ENCODE assay signal across 12 mouse cellular contexts in the genomic region with DNA sequence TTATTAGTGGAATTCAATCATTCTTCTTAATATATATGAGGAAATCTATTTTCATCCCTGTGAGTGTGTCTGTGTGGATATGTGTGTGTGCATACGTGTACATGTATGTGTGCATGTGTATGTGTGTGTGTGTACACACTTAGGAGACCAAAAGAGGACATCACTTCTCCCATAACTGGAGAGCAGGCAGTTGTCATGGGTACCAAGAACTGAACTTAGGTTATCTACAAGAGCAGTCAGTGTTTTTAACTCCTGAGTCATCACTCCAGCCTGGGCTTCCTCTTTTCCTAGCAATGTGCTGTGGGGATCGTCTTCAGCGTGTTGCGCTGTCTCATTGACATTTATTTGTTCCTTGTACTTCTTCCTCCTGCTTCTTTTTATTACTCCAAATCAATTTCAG. TPM values are rescaled to one million over a fixed set of nuclear protein-coding genes. Genes with fewer than 3 reads are reported as not detected.
DNase-seq lines count a peak whose midpoint lies in the region; ATAC-seq lines count a peak whose summit lies in the region.
"Had no signal": no experiment of that assay in that cellular context is flagged by ENCODE, and none has a peak within 500 bp of the region (broad histone marks: within the 10 kb centered on the region; RNA-seq: fewer than 3 reads in every experiment).

No protein-coding gene starts in this region.

- 18% methylated on average over 4 of the region's 4 CpGs for WGBS in liver, embryonic 15.5 days (ENCODE audit: insufficient replicate concordance)
- 81% methylated on average over 4 of the region's 4 CpGs for WGBS in stomach, embryonic 16.5 days
- WGBS in hindbrain, embryonic 16.5 days = 91% methylated on average over 4 of the region's 4 CpGs

- peak overlapping the region; percentile 36 for H3K4me3 ChIP-seq in liver, embryonic 15.5 days (replicated peaks)
- no peak overlapping the region for H3K4me3 ChIP-seq in stomach, embryonic 16.5 days (replicated peaks; ENCODE audit: low read length)
- no peak overlapping the region for H3K4me3 ChIP-seq in hindbrain, embryonic 16.5 days (ENCODE audit: low read length)
- H3K4me3 ChIP-seq: midbrain, embryonic 15.5 days had no signal

- peaks cover 82% of the 10 kb centered on the region for H3K4me1 ChIP-seq in liver, embryonic 15.5 days (replicated peaks)
- H3K4me1 ChIP-seq in stomach, embryonic 16.5 days (ENCODE audit: control insufficient read depth, insufficient read depth, low read length) = peaks cover 11% of the 10 kb centered on the region
- H3K4me1 ChIP-seq in hindbrain, embryonic 16.5 days (ENCODE audit: control insufficient read depth, insufficient read depth, low read depth, low read length) = no peaks in the 10 kb centered on the region; the same call in 1 of the 2 replicates
- H3K4me1 ChIP-seq: midbrain, embryonic 15.5 days had no signal

- H3K36me3 ChIP-seq in liver, embryonic 15.5 days (replicated peaks) = no peaks in the 10 kb centered on the region
- no peaks in the 10 kb centered on the region for H3K36me3 ChIP-seq in stomach, embryonic 16.5 days (ENCODE audit: control insufficient read depth, insufficient read depth, low read length)
- no peaks in the 10 kb centered on the region for H3K36me3 ChIP-seq in hindbrain, embryonic 16.5 days (ENCODE audit: control insufficient read depth, insufficient read depth, low read length)
- H3K36me3 ChIP-seq: midbrain, embryonic 15.5 days had no signal

- peak; percentile 88 for ATAC-seq in erythroid progenitor cell, adult 5-6 weeks (replicated peaks; ENCODE audit: low FRiP score, poor library complexity, severe bottlenecking)
- ATAC-seq in liver, embryonic 15.5 days (ENCODE audit: insufficient read depth) = peak; percentile 86
- 0 out of 2 replicates have a peak, but pooled peaks have one; percentile 30 for ATAC-seq in stomach, embryonic 16.5 days (ENCODE audit: insufficient read depth, low FRiP score)
- no peak for ATAC-seq in hindbrain, embryonic 16.5 days
- ATAC-seq: midbrain, embryonic 15.5 days had no signal

- no peaks in the 10 kb centered on the region for H3K27me3 ChIP-seq in liver, embryonic 15.5 days
- no peaks in the 10 kb centered on the region for H3K27me3 ChIP-seq in stomach, embryonic 16.5 days (ENCODE audit: control insufficient read depth, insufficient read depth, low read length)
- H3K27me3 ChIP-seq in hindbrain, embryonic 16.5 days (replicated peaks; ENCODE audit: control insufficient read depth, insufficient read depth, low read length) = no peaks in the 10 kb centered on the region
- H3K27me3 ChIP-seq: midbrain, embryonic 15.5 days had no signal

- peak overlapping the region; percentile 96 for H3K27ac ChIP-seq in liver, embryonic 15.5 days (replicated peaks)
- H3K27ac ChIP-seq in stomach, embryonic 16.5 days (ENCODE audit: low read length) = no peak overlapping the region
- no peak overlapping the region for H3K27ac ChIP-seq in hindbrain, embryonic 16.5 days (ENCODE audit: low read depth, low read length)
- H3K27ac ChIP-seq: midbrain, embryonic 15.5 days had no signal

- DNase-seq in spleen, adult 12 weeks (ENCODE audit: low spot score) = peak; percentile 42
- no peak for DNase-seq in spleen, adult 18-20 months
- no peak for DNase-seq in layer of hippocampus, postnatal 25 days (ENCODE audit: extremely low spot score in 1 of 2, low spot score in 1 of 2)
- no peak for DNase-seq in adrenal gland, postnatal 14 days
- DNase-seq: cerebellum, postnatal 25 days; kidney, postnatal 25 days; lung, adult 2 months had no signal

- H3K9me3 ChIP-seq in liver, embryonic 15.5 days (replicated peaks) = no peaks in the 10 kb centered on the region
- no peaks in the 10 kb centered on the region for H3K9me3 ChIP-seq in stomach, embryonic 16.5 days (replicated peaks; ENCODE audit: control insufficient read depth, low read length)
- no peaks in the 10 kb centered on the region for H3K9me3 ChIP-seq in hindbrain, embryonic 16.5 days (ENCODE audit: control insufficient read depth, low read length)
- H3K9me3 ChIP-seq: midbrain, embryonic 15.5 days had no signal

- peak overlapping the region; percentile 38 for H3K9ac ChIP-seq in liver, embryonic 15.5 days
- H3K9ac ChIP-seq in stomach, embryonic 16.5 days (ENCODE audit: low read length) = no peak overlapping the region
- H3K9ac ChIP-seq in hindbrain, embryonic 16.5 days (ENCODE audit: low read depth, low read length) = no peak overlapping the region
- H3K9ac ChIP-seq: midbrain, embryonic 15.5 days had no signal

- H3K4me2 ChIP-seq in liver, embryonic 15.5 days = peak overlapping the region; percentile 70
- no peak overlapping the region for H3K4me2 ChIP-seq in stomach, embryonic 16.5 days (ENCODE audit: low read depth, low read length)
- no peak overlapping the region for H3K4me2 ChIP-seq in hindbrain, embryonic 16.5 days (ENCODE audit: low read length)
- H3K4me2 ChIP-seq: midbrain, embryonic 15.5 days had no signal

RNA-seq across cellular contexts. Expression of gene Hipk2, which starts 24.1 kb away (rescaled TPM):
- 274 and 280 TPM in 2 replicates for total RNA-seq in erythroid progenitor cell, adult 5-6 weeks (2015; ENCODE audit: low replicate concordance)
- total RNA-seq in erythroid progenitor cell, adult 5-6 weeks (2017; ENCODE audit: low replicate concordance) = 160 and 174 TPM in 2 replicates
- 18.0 and 23.4 TPM in 2 replicates for polyA plus RNA-seq in liver, embryonic 15.5 days (2015; fragmentation: Nextera tagmentation; extraction: Ambion mirVana)
- polyA plus RNA-seq in stomach, embryonic 16.5 days (2015; fragmentation: Nextera tagmentation; extraction: Ambion mirVana) = 21.5 and 21.6 TPM in 2 replicates
- 10 to 100 TPM; 50.2 to 66.2 TPM for total RNA-seq in layer of hippocampus, postnatal 25 days (2021)
- polyA plus RNA-seq in hindbrain, embryonic 16.5 days (2015; fragmentation: Nextera tagmentation; extraction: Ambion mirVana) = 30.3 and 33.5 TPM in 2 replicates
- total RNA-seq in adrenal gland, postnatal 14 days (2021) = 92.5 and 104 TPM in 2 replicates

RNA-seq across cellular contexts. Expression of gene Tbxas1, which starts 24.9 kb away (rescaled TPM):
- 18.7 and 18.9 TPM in 2 replicates for total RNA-seq in erythroid progenitor cell, adult 5-6 weeks (2015; ENCODE audit: low replicate concordance)
- 18.6 and 48.0 TPM in 2 replicates for total RNA-seq in erythroid progenitor cell, adult 5-6 weeks (2017; ENCODE audit: low replicate concordance)
- 9.0 and 10.4 TPM in 2 replicates for polyA plus RNA-seq in liver, embryonic 15.5 days (2015; fragmentation: Nextera tagmentation; extraction: Ambion mirVana)
- 4.4 TPM in 2 replicates for polyA plus RNA-seq in stomach, embryonic 16.5 days (2015; fragmentation: Nextera tagmentation; extraction: Ambion mirVana)
- 1 to 10 TPM; 2.9 to 3.4 TPM for total RNA-seq in layer of hippocampus, postnatal 25 days (2021)
- polyA plus RNA-seq in hindbrain, embryonic 16.5 days (2015; fragmentation: Nextera tagmentation; extraction: Ambion mirVana) = 2.0 and 2.9 TPM in 2 replicates
- 2.3 and 3.0 TPM in 2 replicates for total RNA-seq in adrenal gland, postnatal 14 days (2021)
